Mouse (Mus musculus): ENCODE data around the gene Clock.
A peak's percentile ranks its signal among the peaks of the same experiment; 100 is the strongest.

The Clock gene

GRCm38 (mm10) chr5:76283890-76284289 is 20.7 kb downstream of the Clock start:
- DNase-seq (ENCODE audit: low read depth, low spot score), result no peak

GRCm38 (mm10) chr5:76274977-76275376 is 29.6 kb downstream of the Clock start:
- DNase-seq (ENCODE audit: low read depth, low spot score), result no peak

- peak; percentile 46 for DNase-seq (ENCODE audit: low read depth, low spot score)
Measured at GRCm38 (mm10) chr5:76250948-76251347, 53.6 kb downstream of the Clock start.

GRCm38 (mm10) chr5:76246539-76246938 is 58.1 kb downstream of the Clock start:
- DNase-seq (ENCODE audit: low read depth, low spot score), result no peak

- no peak for DNase-seq (ENCODE audit: low read depth, low spot score)
Measured at GRCm38 (mm10) chr5:76245419-76245818, 59.2 kb downstream of the Clock start.

- no peak for DNase-seq (ENCODE audit: low read depth, low spot score)
Measured at GRCm38 (mm10) chr5:76244430-76244829, 60.2 kb downstream of the Clock start.

GRCm38 (mm10) chr5:76243929-76244328 is 60.7 kb downstream of the Clock start:
- peak; percentile 6 for DNase-seq (ENCODE audit: low read depth, low spot score)

GRCm38 (mm10) chr5:76243274-76243673 is 61.3 kb downstream of the Clock start:
- no peak for DNase-seq (ENCODE audit: low read depth, low spot score)

GRCm38 (mm10) chr5:76231171-76231855 is 73.3 kb downstream of the Clock start:
- DNase-seq (ENCODE audit: low read depth, low spot score), result no peak

GRCm38 (mm10) chr5:76216691-76217090 is 87.9 kb downstream of the Clock start:
- no peak for DNase-seq (ENCODE audit: low read depth, low spot score)

GRCm38 (mm10) chr5:76208066-76208465 is 96.5 kb downstream of the Clock start:
- DNase-seq (ENCODE audit: low read depth, low spot score), result no peak

GRCm38 (mm10) chr5:76205886-76206285 is 98.7 kb downstream of the Clock start:
- DNase-seq (ENCODE audit: low read depth, low spot score), result no peak

- no peak for DNase-seq (ENCODE audit: low read depth, low spot score)
Measured at GRCm38 (mm10) chr5:76203171-76203570, 101.4 kb downstream of the Clock start.

- no peak for DNase-seq (ENCODE audit: low read depth, low spot score)
Measured at GRCm38 (mm10) chr5:76199346-76199745, 105.2 kb downstream of the Clock start.

- no peak for DNase-seq (ENCODE audit: low read depth, low spot score)
Measured at GRCm38 (mm10) chr5:76194377-76194945, 110.1 kb downstream of the Clock start.

GRCm38 (mm10) chr5:76193075-76193474 is 111.5 kb downstream of the Clock start:
- DNase-seq (ENCODE audit: low read depth, low spot score), result no peak

- no peak for DNase-seq (ENCODE audit: low read depth, low spot score)
Measured at GRCm38 (mm10) chr5:76190609-76191008, 114.0 kb downstream of the Clock start.

GRCm38 (mm10) chr5:76187885-76188284 is 116.7 kb downstream of the Clock start:
- no peak for DNase-seq (ENCODE audit: low read depth, low spot score)

GRCm38 (mm10) chr5:76184286-76185080 is 120.1 kb downstream of the Clock start:
- DNase-seq (ENCODE audit: low read depth, low spot score), result peak; percentile 74

- peak; percentile 94 for DNase-seq (ENCODE audit: low read depth, low spot score)
Measured at GRCm38 (mm10) chr5:76183750-76184261, 120.8 kb downstream of the Clock start, which contains the start of gene Tmem165. TSS of gene Tmem165 (plus strand) at chr5:76183880.

GRCm38 (mm10) chr5:76183043-76183749 is 121.4 kb downstream of the Clock start:
- DNase-seq (ENCODE audit: low read depth, low spot score), result peak; percentile 38

GRCm38 (mm10) chr5:76182326-76182725 is 122.3 kb downstream of the Clock start:
- no peak for DNase-seq (ENCODE audit: low read depth, low spot score)
